Mouse (Mus musculus) lung, embryonic 16.5 days (tissue): Measurements from ENCODE around the gene Ccl7. TPM values are rescaled to one million over a fixed set of nuclear protein-coding genes. Genes with fewer than 3 reads are reported as not detected.
A peak's percentile ranks its signal among the peaks of the same experiment; 100 is the strongest.

Experiments used
- ATAC-seq: fragments of 200-750 bp; cut with Nextera tagmentation; 2 replicates; pipeline ENCODE4 v1.8.0; 2017; ENCODE audit warnings: low read depth, mild to moderate bottlenecking, moderate library complexity
- H3K27ac ChIP-seq: fragments of 300-500 bp; sonication (generic); 2 replicates; pipeline ENCODE4 v1.5.1; 2014; ENCODE audit warnings: mild to moderate bottlenecking, control low read depth, low read length
- H3K27me3 ChIP-seq: fragments of 300-500 bp; sonication (generic); 2 replicates; pipeline ENCODE4 v1.6.1; 2014; ENCODE audit warnings: low read depth, low read length, mixed read lengths; ENCODE audit not compliant: control insufficient read depth, insufficient read depth
- H3K36me3 ChIP-seq: fragments of 300-500 bp; sonication (generic); 2 replicates; pipeline ENCODE4 v1.6.1; 2014; ENCODE audit warnings: low read length; ENCODE audit not compliant: control insufficient read depth, insufficient read depth
- H3K4me1 ChIP-seq: fragments of 300-500 bp; sonication (generic); replicated peaks from 2 replicates; pipeline ENCODE4 v1.6.1; 2014; ENCODE audit warnings: low read length, mixed read lengths; ENCODE audit not compliant: control insufficient read depth, insufficient read depth
- H3K4me2 ChIP-seq: fragments of 300-500 bp; sonication (generic); 2 replicates; pipeline ENCODE4 v1.6.1; 2014; ENCODE audit warnings: low read depth, low read length, control low read depth
- H3K4me3 ChIP-seq: fragments of 300-500 bp; sonication (generic); 2 replicates; pipeline ENCODE4 v1.5.1; 2014; ENCODE audit warnings: mild to moderate bottlenecking, low read length, control low read depth
- H3K9ac ChIP-seq: fragments of 300-500 bp; sonication (generic); 2 replicates; pipeline ENCODE4 v1.6.1; 2014; ENCODE audit warnings: low read length, control low read depth
- H3K9me3 ChIP-seq: fragments of 300-500 bp; sonication (generic); 2 replicates; pipeline ENCODE4 v1.6.1; 2016; ENCODE audit warnings: low read length; ENCODE audit not compliant: control insufficient read depth
- WGBS: fragments of 180-500 bp; shearing (Covaris S2); extraction: QIAGEN DNeasy Blood & Tissue Kit; methylation state at CpG from one replicate; pipeline ENCODE4 v1.1.7; 2014; 5-methylcytosine and 5-hydroxymethylcytosine counted together
- polyA plus RNA-seq: library from polyadenylated mRNA; unstranded; fragments of >200 nt; fragmentation: Nextera tagmentation; extraction: Ambion mirVana; gene quantifications from 2 replicates; pipeline ENCODE4 v1.2.1, GENCODE M21; 2015

The Ccl7 gene
- polyA plus RNA-seq, 1 experiment from 2014 or later = 13.6 TPM

DNA sequence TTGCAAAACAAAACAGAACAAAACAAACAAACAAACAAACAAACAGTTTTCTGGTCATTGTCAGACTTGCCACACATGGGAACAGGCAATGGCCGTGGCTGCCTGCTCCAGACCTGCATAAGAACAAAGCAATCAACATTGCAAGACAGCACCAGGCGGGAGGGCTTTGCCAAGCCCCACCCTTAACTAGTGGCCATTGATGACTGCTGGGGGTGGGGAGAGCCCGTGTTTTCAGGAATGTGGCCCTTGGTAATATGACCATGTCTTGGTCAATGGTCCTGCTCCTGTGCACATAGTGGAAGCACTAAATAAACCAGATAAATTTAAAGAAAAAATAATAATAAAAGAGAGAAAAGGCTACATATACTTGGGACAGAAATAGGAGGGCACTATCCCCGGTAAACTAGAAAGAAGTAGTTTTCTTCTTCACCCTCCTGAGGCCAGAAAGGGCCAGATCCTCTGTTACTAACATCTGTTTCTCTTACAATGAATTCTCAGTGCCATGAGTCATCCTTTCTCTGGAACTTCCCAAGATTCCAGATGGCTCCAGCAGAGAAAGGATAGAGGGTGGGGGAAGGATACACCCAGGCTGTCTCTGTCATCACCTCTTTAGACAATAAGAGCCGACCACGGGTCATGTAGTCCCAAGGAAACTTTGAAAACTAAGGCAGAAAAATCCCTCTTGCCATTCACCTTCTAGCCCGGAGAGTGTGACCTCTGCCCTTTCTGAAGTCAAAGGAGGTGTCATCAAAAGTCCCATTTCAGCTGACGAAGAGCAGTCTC, 33.9 kb upstream of the Ccl7 start:
- ATAC-seq = peak; percentile 29; the same call in 1 of the 2 replicates
- 57% methylated on average over 8 of the region's 8 CpGs for WGBS
- Histone ChIP-seq H3K27ac (no peak overlapping the region), H3K4me1 (peaks cover 4% of the 10 kb centered on the region; the same call in 1 of the 2 replicates), H3K27me3 (no peaks in the 10 kb centered on the region), H3K4me2 (no peak overlapping the region), H3K9ac (no peak overlapping the region), H3K36me3 (no peaks in the 10 kb centered on the region), H3K4me3 (no peak overlapping the region), H3K9me3 (no peaks in the 10 kb centered on the region)

GRCm38 (mm10) chr11:82013756-82014155, 31.8 kb upstream of the Ccl7 start:
- no peak overlapping the region for H3K4me2 ChIP-seq
- no peaks in the 10 kb centered on the region for H3K36me3 ChIP-seq
- 0 out of 2 replicates have a peak, but pooled peaks cover 3% of the 10 kb centered on the region for H3K4me1 ChIP-seq
- WGBS = 24% methylated on average over 1 of the region's 1 CpGs
- H3K4me3 ChIP-seq = no peak overlapping the region
- H3K27me3 ChIP-seq = no peaks in the 10 kb centered on the region
- no peak for ATAC-seq
- H3K9ac ChIP-seq = no peak overlapping the region
- no peak overlapping the region for H3K27ac ChIP-seq
- H3K9me3 ChIP-seq = no peaks in the 10 kb centered on the region

GRCm38 (mm10) chr11:82015066-82015465, 30.4 kb upstream of the Ccl7 start:
- Histone ChIP-seq H3K27ac (no peak overlapping the region), H3K27me3 (no peaks in the 10 kb centered on the region), H3K9me3 (no peaks in the 10 kb centered on the region), H3K9ac (no peak overlapping the region), H3K36me3 (no peaks in the 10 kb centered on the region), H3K4me3 (no peak overlapping the region), H3K4me2 (no peak overlapping the region), H3K4me1 (0 out of 2 replicates have a peak, but pooled peaks cover 3% of the 10 kb centered on the region)
- ATAC-seq = no peak
- WGBS = 44% methylated on average over 2 of the region's 2 CpGs

DNA sequence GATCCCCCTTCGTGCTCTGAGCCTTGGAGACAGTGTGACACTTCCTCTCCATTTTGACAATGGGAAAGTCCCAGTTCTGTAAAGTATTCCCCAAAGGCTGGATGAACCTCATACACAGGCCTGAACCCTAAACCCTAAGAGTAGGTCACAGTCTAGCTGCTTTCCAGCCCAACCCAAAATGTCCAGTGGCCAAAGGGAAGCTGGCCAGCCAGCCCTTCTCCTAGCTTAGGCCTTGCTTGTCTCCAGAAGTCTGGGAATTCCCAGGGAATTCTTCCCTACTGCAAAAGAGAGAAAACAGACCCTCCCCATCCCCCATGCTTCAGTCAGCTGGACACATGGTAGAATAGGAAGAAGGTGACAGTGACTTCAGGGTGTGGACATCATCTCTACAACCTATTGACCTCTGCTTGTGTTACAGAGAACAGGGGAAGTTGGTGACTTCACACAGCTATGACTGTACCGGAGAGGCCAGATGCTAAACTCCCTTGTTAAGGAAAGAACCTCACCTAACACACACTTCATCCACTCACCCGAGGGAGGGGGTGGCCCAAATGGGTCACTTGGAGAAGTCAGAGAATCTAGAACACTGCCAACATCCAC, 29.2 kb upstream of the Ccl7 start:
- 75% methylated on average over 3 of the region's 3 CpGs for WGBS
- no peaks in the 10 kb centered on the region for H3K27me3 ChIP-seq
- no peak for ATAC-seq

DNA sequence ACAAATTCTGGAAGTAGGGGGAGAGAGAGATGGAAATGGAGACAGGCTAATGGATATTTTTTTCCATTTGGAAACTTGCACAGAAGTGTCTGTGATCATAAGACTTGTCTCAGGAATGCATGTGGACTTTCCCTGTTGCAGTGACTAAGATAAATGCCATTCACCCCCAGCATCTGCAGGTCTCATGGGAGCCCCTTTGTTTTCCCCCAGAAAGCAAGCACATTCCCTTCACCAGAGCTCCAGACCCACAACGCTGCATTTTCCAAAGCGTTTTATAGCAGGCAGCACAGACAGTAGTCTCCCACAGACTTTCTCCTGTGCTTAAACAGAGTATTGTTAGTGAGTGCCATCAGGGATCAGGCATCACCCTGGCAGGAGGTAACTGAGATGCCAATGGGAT, 26.1 kb upstream of the Ccl7 start:
- Histone ChIP-seq H3K4me2 (no peak overlapping the region), H3K27me3 (no peaks in the 10 kb centered on the region), H3K4me3 (no peak overlapping the region), H3K4me1 (no peaks in the 10 kb centered on the region), H3K9me3 (no peaks in the 10 kb centered on the region), H3K27ac (no peak overlapping the region), H3K36me3 (no peaks in the 10 kb centered on the region), H3K9ac (no peak overlapping the region)
- no peak for ATAC-seq
- 43% methylated on average over 2 of the region's 2 CpGs for WGBS

More for the DNA sequence above, 29.2 kb upstream of the Ccl7 start:
- Histone ChIP-seq H3K27ac (no peak overlapping the region), H3K4me2 (no peak overlapping the region), H3K4me1 (0 out of 2 replicates have a peak, but pooled peaks cover 3% of the 10 kb centered on the region), H3K9me3 (no peaks in the 10 kb centered on the region), H3K36me3 (no peaks in the 10 kb centered on the region), H3K9ac (no peak overlapping the region), H3K4me3 (no peak overlapping the region)

GRCm38 (mm10) chr11:82019793-82020192, 25.7 kb upstream of the Ccl7 start:
- no peak for ATAC-seq
- no peak overlapping the region for H3K27ac ChIP-seq
- H3K4me1 ChIP-seq = no peaks in the 10 kb centered on the region

GRCm38 (mm10) chr11:82021406-82021805, 24.1 kb upstream of the Ccl7 start:
- Histone ChIP-seq H3K4me2 (no peak overlapping the region), H3K9ac (no peak overlapping the region), H3K9me3 (no peaks in the 10 kb centered on the region), H3K27ac (no peak overlapping the region), H3K27me3 (no peaks in the 10 kb centered on the region), H3K4me3 (no peak overlapping the region), H3K4me1 (no peaks in the 10 kb centered on the region), H3K36me3 (no peaks in the 10 kb centered on the region)
- WGBS = 43% methylated on average over 3 of the region's 3 CpGs
- ATAC-seq = no peak

More at GRCm38 (mm10) chr11:82019793-82020192, 25.7 kb upstream of the Ccl7 start:
- H3K9me3 ChIP-seq = no peaks in the 10 kb centered on the region
- H3K4me2 ChIP-seq = no peak overlapping the region
- no peaks in the 10 kb centered on the region for H3K36me3 ChIP-seq
- no peaks in the 10 kb centered on the region for H3K27me3 ChIP-seq
- H3K9ac ChIP-seq = no peak overlapping the region
- H3K4me3 ChIP-seq = no peak overlapping the region

GRCm38 (mm10) chr11:82022504-82023056, 22.9 kb upstream of the Ccl7 start:
- Histone ChIP-seq H3K27me3 (no peaks in the 10 kb centered on the region), H3K36me3 (no peaks in the 10 kb centered on the region), H3K4me2 (no peak overlapping the region), H3K4me3 (no peak overlapping the region), H3K27ac (no peak overlapping the region), H3K9ac (no peak overlapping the region), H3K4me1 (no peaks in the 10 kb centered on the region), H3K9me3 (no peaks in the 10 kb centered on the region)
- 0 out of 2 replicates have a peak, but pooled peaks have one; percentile 28 for ATAC-seq
- 79% methylated on average over 6 of the region's 6 CpGs for WGBS

GRCm38 (mm10) chr11:82023769-82024168, 21.7 kb upstream of the Ccl7 start:
- 74% methylated on average over 4 of the region's 4 CpGs for WGBS
- ATAC-seq = no peak

More at GRCm38 (mm10) chr11:82023769-82024168, 21.7 kb upstream of the Ccl7 start:
- H3K9me3 ChIP-seq = no peaks in the 10 kb centered on the region
- H3K9ac ChIP-seq = no peak overlapping the region
- H3K27me3 ChIP-seq = no peaks in the 10 kb centered on the region
- no peak overlapping the region for H3K27ac ChIP-seq
- no peaks in the 10 kb centered on the region for H3K4me1 ChIP-seq
- no peak overlapping the region for H3K4me3 ChIP-seq
- no peak overlapping the region for H3K4me2 ChIP-seq
- H3K36me3 ChIP-seq = no peaks in the 10 kb centered on the region
